Mouse (Mus musculus): ENCODE data around the gene Pknox2. TPM values are rescaled to one million over a fixed set of nuclear protein-coding genes. Genes with fewer than 3 reads are reported as not detected.

The Pknox2 gene
- polyA plus RNA-seq, 1 experiment: 8.5 TPM

GRCm38 (mm10) chr9:37178911-37179310 is 31.7 kb upstream of the Pknox2 start:
- no peak for TF ChIP-seq MYOD1 (IDR thresholded peaks at IDR 0.05; ENCODE audit: control insufficient read depth, insufficient read length, low read depth)
- TF ChIP-seq MYOG (IDR thresholded peaks at IDR 0.05; ENCODE audit: control insufficient read depth, extremely low read depth, insufficient read length): no peak
- no peak for TF ChIP-seq USF1 (IDR thresholded peaks at IDR 0.05; ENCODE audit: low read depth)
- no peak for TF ChIP-seq CTCF (IDR thresholded peaks at IDR 0.05; ENCODE audit: control insufficient read depth, insufficient read depth, insufficient read length)
- no peak for TF ChIP-seq CEBPB (IDR thresholded peaks at IDR 0.05; ENCODE audit: low read depth)
- TF ChIP-seq FOSL1 (IDR thresholded peaks at IDR 0.05; ENCODE audit: insufficient read depth, low read length, poor library complexity, severe bottlenecking): no peak
- no peak for TF ChIP-seq MAX (IDR thresholded peaks at IDR 0.05)
- Histone ChIP-seq H3K79me2 (ENCODE audit: control insufficient read depth, insufficient read depth) (no peaks in the 10 kb centered on the region), H3K27me3 (ENCODE audit: control insufficient read depth, insufficient read depth, insufficient read length) (peaks cover 9% of the 10 kb centered on the region), H3K4me3 (ENCODE audit: insufficient read depth, poor library complexity, severe bottlenecking) (no peak overlapping the region), H3K79me3 (ENCODE audit: low read depth) (no peaks in the 10 kb centered on the region), H3K36me3 (ENCODE audit: control insufficient read depth, insufficient read depth) (no peaks in the 10 kb centered on the region), H3ac (ENCODE audit: control insufficient read depth, insufficient read length, low read depth) (no peak overlapping the region)

- Histone ChIP-seq H3K79me3 (ENCODE audit: low read depth) (no peaks in the 10 kb centered on the region), H3K79me2 (ENCODE audit: control insufficient read depth, insufficient read depth) (no peaks in the 10 kb centered on the region), H3K27me3 (ENCODE audit: control insufficient read depth, insufficient read depth, insufficient read length) (peaks cover 9% of the 10 kb centered on the region), H3ac (ENCODE audit: control insufficient read depth, insufficient read length, low read depth) (no peak overlapping the region), H3K36me3 (ENCODE audit: control insufficient read depth, insufficient read depth) (no peaks in the 10 kb centered on the region), H3K4me3 (ENCODE audit: insufficient read depth, poor library complexity, severe bottlenecking) (no peak overlapping the region)
- no peak for TF ChIP-seq MYOD1 (IDR thresholded peaks at IDR 0.05; ENCODE audit: control insufficient read depth, insufficient read length, low read depth)
- TF ChIP-seq MAX (IDR thresholded peaks at IDR 0.05): no peak
- TF ChIP-seq CTCF (IDR thresholded peaks at IDR 0.05; ENCODE audit: control insufficient read depth, insufficient read depth, insufficient read length): no peak
- TF ChIP-seq USF1 (IDR thresholded peaks at IDR 0.05; ENCODE audit: low read depth): no peak
- TF ChIP-seq CEBPB (IDR thresholded peaks at IDR 0.05; ENCODE audit: low read depth): no peak
- TF ChIP-seq MYOG (IDR thresholded peaks at IDR 0.05; ENCODE audit: control insufficient read depth, extremely low read depth, insufficient read length): no peak
- no peak for TF ChIP-seq FOSL1 (IDR thresholded peaks at IDR 0.05; ENCODE audit: insufficient read depth, low read length, poor library complexity, severe bottlenecking)
These were observed 30.3 kb upstream of the Pknox2 start for GRCm38 (mm10) chr9:37177551-37177950.

- H3K79me2 ChIP-seq (ENCODE audit: control insufficient read depth, insufficient read depth): no peaks in the 10 kb centered on the region
- H3K27me3 ChIP-seq (ENCODE audit: control insufficient read depth, insufficient read depth, insufficient read length): peaks cover 9% of the 10 kb centered on the region
- no peaks in the 10 kb centered on the region for H3K79me3 ChIP-seq (ENCODE audit: low read depth)
- TF ChIP-seq MYOD1 (IDR thresholded peaks at IDR 0.05; ENCODE audit: control insufficient read depth, insufficient read length, low read depth): no peak
- TF ChIP-seq CTCF (IDR thresholded peaks at IDR 0.05; ENCODE audit: control insufficient read depth, insufficient read depth, insufficient read length): peak; percentile 56
- no peak overlapping the region for H3ac ChIP-seq (ENCODE audit: control insufficient read depth, insufficient read length, low read depth)
- no peaks in the 10 kb centered on the region for H3K36me3 ChIP-seq (ENCODE audit: control insufficient read depth, insufficient read depth)
- no peak overlapping the region for H3K4me3 ChIP-seq (ENCODE audit: insufficient read depth, poor library complexity, severe bottlenecking)
These were observed 29.9 kb upstream of the Pknox2 start for GRCm38 (mm10) chr9:37177107-37177506.

GRCm38 (mm10) chr9:37176002-37176401 is 28.8 kb upstream of the Pknox2 start:
- Histone ChIP-seq H3K27me3 (ENCODE audit: control insufficient read depth, insufficient read depth, insufficient read length) (peaks cover 9% of the 10 kb centered on the region), H3K79me3 (ENCODE audit: low read depth) (no peaks in the 10 kb centered on the region), H3ac (ENCODE audit: control insufficient read depth, insufficient read length, low read depth) (no peak overlapping the region), H3K36me3 (ENCODE audit: control insufficient read depth, insufficient read depth) (no peaks in the 10 kb centered on the region), H3K4me3 (ENCODE audit: insufficient read depth, poor library complexity, severe bottlenecking) (no peak overlapping the region), H3K79me2 (ENCODE audit: control insufficient read depth, insufficient read depth) (no peaks in the 10 kb centered on the region)
- no peak for TF ChIP-seq MAX (IDR thresholded peaks at IDR 0.05)
- no peak for TF ChIP-seq USF1 (IDR thresholded peaks at IDR 0.05; ENCODE audit: low read depth)
- TF ChIP-seq MYOG (IDR thresholded peaks at IDR 0.05; ENCODE audit: control insufficient read depth, extremely low read depth, insufficient read length): no peak
- no peak for TF ChIP-seq FOSL1 (IDR thresholded peaks at IDR 0.05; ENCODE audit: insufficient read depth, low read length, poor library complexity, severe bottlenecking)

- no peak for TF ChIP-seq FOSL1 (IDR thresholded peaks at IDR 0.05; ENCODE audit: insufficient read depth, low read length, poor library complexity, severe bottlenecking)
- TF ChIP-seq CEBPB (IDR thresholded peaks at IDR 0.05; ENCODE audit: low read depth): no peak
- no peak for TF ChIP-seq CTCF (IDR thresholded peaks at IDR 0.05; ENCODE audit: control insufficient read depth, insufficient read depth, insufficient read length)
- no peak for TF ChIP-seq MAX (IDR thresholded peaks at IDR 0.05)
- TF ChIP-seq USF1 (IDR thresholded peaks at IDR 0.05; ENCODE audit: low read depth): no peak
- no peak for TF ChIP-seq MYOD1 (IDR thresholded peaks at IDR 0.05; ENCODE audit: control insufficient read depth, insufficient read length, low read depth)
- no peak for TF ChIP-seq MYOG (IDR thresholded peaks at IDR 0.05; ENCODE audit: control insufficient read depth, extremely low read depth, insufficient read length)
These were observed 26.2 kb upstream of the Pknox2 start for GRCm38 (mm10) chr9:37173376-37173775.

GRCm38 (mm10) chr9:37166899-37167298 is 19.7 kb upstream of the Pknox2 start:
- H3K4me3 ChIP-seq (ENCODE audit: insufficient read depth, poor library complexity, severe bottlenecking): no peak overlapping the region
- H3K79me3 ChIP-seq (ENCODE audit: low read depth): no peaks in the 10 kb centered on the region
- H3K27me3 ChIP-seq (ENCODE audit: control insufficient read depth, insufficient read depth, insufficient read length): no peaks in the 10 kb centered on the region
- H3K79me2 ChIP-seq (ENCODE audit: control insufficient read depth, insufficient read depth): no peaks in the 10 kb centered on the region
- no peaks in the 10 kb centered on the region for H3K36me3 ChIP-seq (ENCODE audit: control insufficient read depth, insufficient read depth)
- no peak overlapping the region for H3ac ChIP-seq (ENCODE audit: control insufficient read depth, insufficient read length, low read depth)
- TF ChIP-seq CTCF (IDR thresholded peaks at IDR 0.05; ENCODE audit: control insufficient read depth, insufficient read depth, insufficient read length) (no peak), MAX (IDR thresholded peaks at IDR 0.05) (no peak), CEBPB (IDR thresholded peaks at IDR 0.05; ENCODE audit: low read depth) (no peak)

More at GRCm38 (mm10) chr9:37173376-37173775, 26.2 kb upstream of the Pknox2 start:
- no peaks in the 10 kb centered on the region for H3K79me3 ChIP-seq (ENCODE audit: low read depth)
- H3ac ChIP-seq (ENCODE audit: control insufficient read depth, insufficient read length, low read depth): no peak overlapping the region
- no peaks in the 10 kb centered on the region for H3K79me2 ChIP-seq (ENCODE audit: control insufficient read depth, insufficient read depth)
- no peaks in the 10 kb centered on the region for H3K36me3 ChIP-seq (ENCODE audit: control insufficient read depth, insufficient read depth)
- peaks cover 4% of the 10 kb centered on the region for H3K27me3 ChIP-seq (ENCODE audit: control insufficient read depth, insufficient read depth, insufficient read length)
- H3K4me3 ChIP-seq (ENCODE audit: insufficient read depth, poor library complexity, severe bottlenecking): no peak overlapping the region

All from C2C12 (cell line).